Comparison of ENCODE assay signal across 14 mouse cellular contexts in genomic region chr19:36002476-36003445, GRCm38 (mm10). TPM values are rescaled to one million over a fixed set of nuclear protein-coding genes. Genes with fewer than 3 reads are reported as not detected.
DNase-seq lines count a peak whose midpoint lies in the region; ATAC-seq lines count a peak whose summit lies in the region.
"Had no signal": no experiment of that assay in that cellular context is flagged by ENCODE, and none has a peak within 500 bp of the region (broad histone marks: within the 10 kb centered on the region; RNA-seq: fewer than 3 reads in every experiment).

No protein-coding gene starts in this region.

- H3K27ac ChIP-seq in midbrain, embryonic 16.5 days (ENCODE audit: low read length): peak overlapping the region; percentile 35; the same call in 1 of the 2 replicates
- H3K27ac ChIP-seq: embryonic facial prominence, embryonic 12.5 days; kidney, postnatal 0 days; limb, embryonic 15.5 days had no signal

- no peak overlapping the region for H3K9ac ChIP-seq in midbrain, embryonic 16.5 days (ENCODE audit: low read depth, low read length)
- H3K9ac ChIP-seq: embryonic facial prominence, embryonic 12.5 days; limb, embryonic 15.5 days had no signal

- H3K4me1 ChIP-seq in midbrain, embryonic 16.5 days (ENCODE audit: control insufficient read depth, insufficient read depth, low read length): 0 out of 2 replicates have a peak, but pooled peaks cover 2% of the 10 kb centered on the region
- H3K4me1 ChIP-seq: limb, embryonic 15.5 days had no signal

- WGBS in midbrain, embryonic 16.5 days: 37% methylated on average over 17 of the region's 17 CpGs

- no peak overlapping the region for H3K4me3 ChIP-seq in midbrain, embryonic 16.5 days (ENCODE audit: low read depth, low read length)
- H3K4me3 ChIP-seq: embryonic facial prominence, embryonic 12.5 days; limb, embryonic 15.5 days had no signal

- H3K4me2 ChIP-seq in midbrain, embryonic 16.5 days (ENCODE audit: low read length): no peak overlapping the region
- H3K4me2 ChIP-seq: embryonic facial prominence, embryonic 12.5 days; limb, embryonic 15.5 days had no signal

- no peaks in the 10 kb centered on the region for H3K36me3 ChIP-seq in midbrain, embryonic 16.5 days (ENCODE audit: control insufficient read depth, insufficient read depth, low read length)
- H3K36me3 ChIP-seq: embryonic facial prominence, embryonic 12.5 days; limb, embryonic 15.5 days had no signal

- H3K27me3 ChIP-seq in midbrain, embryonic 16.5 days (ENCODE audit: control insufficient read depth, insufficient read depth, low read depth, low read length): no peaks in the 10 kb centered on the region
- H3K27me3 ChIP-seq: embryonic facial prominence, embryonic 12.5 days; limb, embryonic 15.5 days had no signal

- DNase-seq in layer of hippocampus, adult 11-12 months (ENCODE audit: low spot score): peak; percentile 26
- no peak for DNase-seq in layer of hippocampus, adult 9-10 months (ENCODE audit: low spot score)
- DNase-seq in forelimb bud, embryonic 11.5 days (ENCODE audit: low read depth, low spot score): peak; percentile 9
- peak; percentile 38 to 42 for DNase-seq in layer of hippocampus, adult 8-10 months (ENCODE audit: low spot score in 2 of 2)
- no peak for DNase-seq in spleen, postnatal 4 days (ENCODE audit: low spot score in 2 of 2)
- no peak for DNase-seq in gastrocnemius, postnatal 25 days
- no peak for DNase-seq in heart, adult 18-20 months
- DNase-seq: thymus, adult 18-20 months had no signal

- peak; percentile 30; the same call in 1 of the 2 replicates for ATAC-seq in midbrain, embryonic 16.5 days
- ATAC-seq: lung, postnatal 0 days had no signal

- no peaks in the 10 kb centered on the region for H3K9me3 ChIP-seq in midbrain, embryonic 16.5 days (replicated peaks; ENCODE audit: control insufficient read depth, low read length, poor library complexity, severe bottlenecking)
- H3K9me3 ChIP-seq: embryonic facial prominence, embryonic 12.5 days; limb, embryonic 15.5 days had no signal

RNA-seq across cellular contexts. Expression of gene Htr7, which starts 54.5 kb away (rescaled TPM):
- 10 to 100 TPM in 1 of 4 experiments, 1 to 10 TPM in 3; 9.1 to 10.0 (median 9.9) TPM for total RNA-seq in layer of hippocampus, adult 8-10 months (2022)
- polyA plus RNA-seq in midbrain, embryonic 16.5 days (2015; fragmentation: Nextera tagmentation; extraction: Ambion mirVana): 10.2 and 11.7 TPM in 2 replicates
- total RNA-seq in gastrocnemius, postnatal 25 days (2021): under 1 TPM; 0.54 to 0.59 TPM
- under 1 TPM; 0.69 to 0.87 TPM for total RNA-seq in heart, adult 18-20 months (2021)
- polyA plus RNA-seq: heart, postnatal 0 days; lung, postnatal 0 days had no signal

Comparison
In these comparisons a context has a peak if more than half of its experiments do, and no peak if none do; other contexts are left out.
1. DNase-seq: peak in layer of hippocampus, adult 11-12 months (single experiment), forelimb bud, embryonic 11.5 days (single experiment) and layer of hippocampus, adult 8-10 months (2 of 2); none in layer of hippocampus, adult 9-10 months (single experiment), spleen, postnatal 4 days (0 of 2), gastrocnemius, postnatal 25 days (single experiment) and heart, adult 18-20 months (0 of 2).
2. RNA of gene Htr7, which starts 54.5 kb away (total RNA-seq): 9.1 to 10.0 TPM in layer of hippocampus, adult 8-10 months; 0.69 to 0.87 TPM in heart, adult 18-20 months and 0.54 to 0.59 TPM in gastrocnemius, postnatal 25 days; every median in the first group is over 4 times any median in the second.